Mouse (Mus musculus): ENCODE results near the gene Fgfr2.

DNA sequence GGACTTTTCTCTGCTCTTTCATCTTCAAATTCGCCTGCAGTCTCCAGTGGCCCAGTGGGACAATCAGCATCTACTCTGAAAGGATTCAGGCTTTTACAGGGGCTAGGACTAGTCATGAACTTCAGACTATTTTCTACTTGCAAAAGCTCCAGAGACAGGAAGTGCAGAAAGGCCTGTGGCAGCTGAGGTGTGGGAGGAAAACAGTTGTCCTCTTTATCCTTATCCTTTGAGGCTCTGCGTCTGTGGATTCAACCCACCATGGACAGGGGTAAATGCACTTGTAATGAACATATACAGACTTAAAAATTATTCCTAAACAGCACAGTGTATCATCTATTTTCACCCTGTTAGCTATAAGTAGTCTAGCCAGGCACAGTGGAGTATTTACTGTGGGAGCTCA is 2518.8 kb downstream of the Fgfr2 start:
- TF ChIP-seq POLR2A (IDR thresholded peaks at IDR 0.05; ENCODE audit: low read depth, low read length) = no peak
- TF ChIP-seq CTCF (conservative IDR thresholded peaks at IDR 0.05; ENCODE audit: insufficient read depth, insufficient read length, low read depth, low read length) = no peak

Data from kidney, adult 2 months (tissue).